Mouse (Mus musculus): Measurements from ENCODE around the gene Prss28. TPM values are rescaled to one million over a fixed set of nuclear protein-coding genes. Genes with fewer than 3 reads are reported as not detected.
A peak's percentile ranks its signal among the peaks of the same experiment; 100 is the strongest.

The Prss28 gene
- total and polyA plus RNA-seq, 3 experiments = not detected

DNA sequence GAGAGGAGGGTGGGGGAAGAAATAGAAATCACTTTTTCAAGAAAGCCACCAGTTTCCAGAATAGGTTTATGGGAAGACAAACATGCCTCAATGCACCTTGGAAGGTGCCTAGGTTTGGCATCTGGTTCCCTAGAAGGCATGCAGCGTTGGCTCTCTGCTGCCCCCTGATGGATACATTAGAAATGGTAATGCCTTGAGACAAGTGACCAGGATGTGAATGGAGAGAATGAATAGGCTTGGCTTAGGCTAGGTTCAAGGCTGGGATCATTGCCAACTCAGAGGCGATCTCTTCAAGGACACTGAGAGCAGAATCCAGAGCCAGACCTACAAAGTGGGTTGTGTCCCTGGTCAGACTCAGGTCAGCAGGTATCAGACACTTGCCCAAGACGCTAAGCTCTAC, 23.4 kb upstream of the Prss28 start (continued):
- TF ChIP-seq PAX5 (IDR thresholded peaks at IDR 0.05; ENCODE audit: low read length) (no peak), JUND (conservative IDR thresholded peaks at IDR 0.05; ENCODE audit: low read depth, low read length) (no peak), MAZ (IDR thresholded peaks at IDR 0.05; ENCODE audit: low read depth, low read length) (0 out of 2 replicates have a peak, but pooled peaks have one; percentile 37), CHD2 (IDR thresholded peaks at IDR 0.05; ENCODE audit: low read length) (no peak), RAD21 (IDR thresholded peaks at IDR 0.05; ENCODE audit: low read depth, low read length) (peak; percentile 90), MYC (IDR thresholded peaks at IDR 0.05; ENCODE audit: low read depth, low read length) (no peak)

DNA sequence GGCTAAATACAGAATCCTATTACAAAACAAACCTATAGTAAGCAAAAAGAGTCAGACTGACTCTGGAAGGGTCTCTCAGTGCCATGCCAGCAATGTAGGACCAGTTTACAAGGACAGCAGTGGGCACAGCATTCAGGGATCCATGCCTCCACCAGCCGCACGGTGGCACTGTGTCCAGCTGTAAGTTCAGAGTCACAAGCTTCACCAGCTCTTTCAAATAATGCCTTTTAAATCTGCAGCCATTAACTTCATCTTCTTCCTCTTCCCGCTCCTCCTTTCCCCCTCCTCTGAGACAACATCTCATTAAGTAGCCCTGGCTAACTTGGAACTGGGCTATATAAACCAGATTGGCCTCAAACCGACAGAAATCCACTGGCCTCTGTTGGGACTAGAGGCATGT, 19.6 kb upstream of the Prss28 start:
- Histone ChIP-seq H3K27ac (ENCODE audit: insufficient read depth, low read depth) (no peak overlapping the region), H3K27me3 (replicated peaks) (peaks cover 38% of the 10 kb centered on the region), H3K4me1 (ENCODE audit: control insufficient read depth in 1 of 2, insufficient read depth in 2 of 2) (no peaks in the 10 kb centered on the region), H3K79me2 (replicated peaks; ENCODE audit: control insufficient read depth, extremely low read depth, insufficient read depth, poor library complexity, severe bottlenecking) (no peaks in the 10 kb centered on the region), H3K4me2 (ENCODE audit: insufficient read depth, low read depth, poor library complexity, severe bottlenecking) (no peak overlapping the region), H3K36me3 (replicated peaks in 1 of 2; ENCODE audit: control insufficient read depth in 1 of 2, insufficient read depth in 1 of 2, low read length in 1 of 2) (no peaks in the 10 kb centered on the region), H3K9me3 (replicated peaks; ENCODE audit: low read length) (peaks cover 3% of the 10 kb centered on the region), H3K4me3 (replicated peaks in 1 of 3; ENCODE audit: low read depth in 2 of 3, low read length in 2 of 3, poor library complexity in 1 of 3) (no peak overlapping the region), H3K9ac (ENCODE audit: insufficient read depth, low read depth) (no peak overlapping the region)
- TF ChIP-seq MEF2A (IDR thresholded peaks at IDR 0.05; ENCODE audit: borderline replicate concordance, low read depth, low read length) = no peak
- peak; percentile 67 to 81 for TF ChIP-seq CTCF (conservative IDR thresholded peaks at IDR 0.05 in 1 of 2, IDR thresholded peaks at IDR 0.05 in 1 of 2; ENCODE audit: low read depth in 2 of 2, low read length in 2 of 2)
- no peak for TF ChIP-seq JUND (conservative IDR thresholded peaks at IDR 0.05; ENCODE audit: low read depth, low read length)
- TF ChIP-seq SMC3 (IDR thresholded peaks at IDR 0.05; ENCODE audit: low read depth, low read length) = peak; percentile 72
- TF ChIP-seq RAD21 (IDR thresholded peaks at IDR 0.05; ENCODE audit: low read depth, low read length) = peak; percentile 55
- no peak for TF ChIP-seq NELFE (IDR thresholded peaks at IDR 0.05; ENCODE audit: low read depth, low read length)
- TF ChIP-seq BHLHE40 (IDR thresholded peaks at IDR 0.05; ENCODE audit: low read depth, low read length) = no peak
- in situ Hi-C loops (cut with MboI; ENCODE audit: low pct_ligation_motif_present, low pct_unique_long_range_greater_than_20kb, low sequenced_read_pairs) (no loop called here), dilution Hi-C loops (cut with MboI; ENCODE audit: extremely low pct_ligation_motif_present, extremely low pct_unique_long_range_greater_than_20kb, low sequenced_read_pairs) (no loop called here)
- peak; percentile 47 for DNase-seq (ENCODE audit: extremely low read depth)

DNA sequence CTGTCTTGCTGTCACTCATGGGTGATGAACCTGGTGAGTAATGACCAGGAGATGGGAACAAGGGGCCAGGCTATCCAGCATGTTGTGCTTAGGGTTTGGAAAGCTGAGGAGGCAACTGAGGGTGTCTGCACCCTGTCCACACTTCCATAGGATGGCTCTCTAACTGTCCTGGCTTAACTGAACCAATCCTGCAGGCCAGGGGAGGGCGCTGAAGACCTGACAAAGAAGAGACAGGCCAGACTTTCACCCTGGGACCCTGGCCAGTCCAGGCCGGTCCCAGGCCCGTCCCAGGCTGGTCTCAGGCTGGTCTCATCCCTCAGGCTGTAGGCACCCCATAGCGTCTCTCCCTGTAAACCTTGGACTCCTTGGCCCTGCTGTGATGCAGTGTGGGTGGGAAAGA, 18.0 kb upstream of the Prss28 start:
- TF ChIP-seq RAD21 (IDR thresholded peaks at IDR 0.05; ENCODE audit: low read depth, low read length) (peak; percentile 26), SMC3 (IDR thresholded peaks at IDR 0.05; ENCODE audit: low read depth, low read length) (peak; percentile 11; the same call in 1 of the 2 replicates), JUN (IDR thresholded peaks at IDR 0.05; ENCODE audit: insufficient read depth, low read depth, low read length) (no peak), CTCF (conservative IDR thresholded peaks at IDR 0.05 in 1 of 2, IDR thresholded peaks at IDR 0.05 in 1 of 2; ENCODE audit: low read depth in 2 of 2, low read length in 2 of 2) (peak in 1 of 2 experiments; percentile 51; a peak in 2 of 4 replicates)
- Histone ChIP-seq H3K36me3 (replicated peaks in 1 of 2; ENCODE audit: control insufficient read depth in 1 of 2, insufficient read depth in 1 of 2, low read length in 1 of 2) (no peaks in the 10 kb centered on the region), H3K4me2 (ENCODE audit: insufficient read depth, low read depth, poor library complexity, severe bottlenecking) (no peak overlapping the region), H3K27ac (ENCODE audit: insufficient read depth, low read depth) (no peak overlapping the region), H3K79me2 (replicated peaks; ENCODE audit: control insufficient read depth, extremely low read depth, insufficient read depth, poor library complexity, severe bottlenecking) (no peaks in the 10 kb centered on the region), H3K27me3 (replicated peaks) (peaks cover 53% of the 10 kb centered on the region), H3K4me3 (replicated peaks in 1 of 3; ENCODE audit: low read depth in 2 of 3, low read length in 2 of 3, poor library complexity in 1 of 3) (no peak overlapping the region), H3K9me3 (replicated peaks; ENCODE audit: low read length) (peaks cover 3% of the 10 kb centered on the region), H3K9ac (ENCODE audit: insufficient read depth, low read depth) (no peak overlapping the region), H3K4me1 (ENCODE audit: control insufficient read depth in 1 of 2, insufficient read depth in 2 of 2) (no peaks in the 10 kb centered on the region)
- DNase-seq (ENCODE audit: extremely low read depth) = no peak
- in situ Hi-C loops (cut with MboI; ENCODE audit: low pct_ligation_motif_present, low pct_unique_long_range_greater_than_20kb, low sequenced_read_pairs) (no loop called here), dilution Hi-C loops (cut with MboI; ENCODE audit: extremely low pct_ligation_motif_present, extremely low pct_unique_long_range_greater_than_20kb, low sequenced_read_pairs) (no loop called here)
